Mouse (Mus musculus): ENCODE data around the gene Mgat4e.
A peak's percentile ranks its signal among the peaks of the same experiment; 100 is the strongest.

Gene Mgat4e

DNA sequence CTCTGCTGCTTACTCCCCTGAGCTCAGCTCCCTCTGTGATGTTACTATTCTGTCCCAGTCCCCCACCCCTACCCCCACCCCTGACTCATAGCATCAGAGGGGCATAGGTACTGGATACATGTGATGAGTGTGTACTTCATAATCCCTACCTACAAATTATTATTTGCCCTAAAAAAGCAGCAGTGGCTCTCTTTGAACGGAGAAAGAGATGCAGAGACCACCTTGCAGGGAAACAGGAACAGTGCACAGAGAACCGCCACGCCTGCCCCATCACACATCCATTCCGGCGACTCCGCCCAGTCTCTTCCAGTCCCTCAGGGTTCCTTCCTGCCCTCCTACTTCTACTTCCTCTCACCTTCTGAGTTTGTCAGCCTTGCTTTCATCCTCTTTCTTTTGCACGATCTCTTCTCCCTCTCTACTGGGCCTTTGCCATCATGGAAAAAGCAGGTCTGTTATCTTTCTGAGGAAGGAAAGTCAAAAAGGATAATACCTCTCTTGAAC, at the start of gene Mgat4e:
Gene Mgat4e, minus strand, starts transcription at position 51 of the 501 bp plus-strand sequence.
- DNase-seq: no peak

- DNase-seq: no peak
Measured at GRCm38 (mm10) chr1:134597339-134598054, 48.0 kb upstream of the Mgat4e start.

DNA sequence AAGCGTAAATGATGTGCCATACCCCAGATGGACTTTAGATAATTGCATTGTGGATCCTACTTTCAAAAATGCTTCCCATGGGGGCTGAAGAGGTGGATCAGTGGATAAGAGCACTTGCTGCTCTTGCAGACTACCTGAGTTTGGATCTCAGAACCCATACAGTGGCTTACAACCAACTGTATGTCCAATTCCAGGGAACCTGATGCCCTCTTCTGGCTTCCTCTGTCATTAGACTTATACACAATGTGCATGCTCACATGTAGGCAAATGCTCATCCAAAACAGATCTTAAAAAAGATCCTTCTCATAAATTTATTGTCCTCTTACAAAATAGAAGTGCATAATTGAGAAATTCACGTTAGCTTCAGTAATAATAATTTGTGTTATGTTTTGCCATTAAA, 42.3 kb upstream of the Mgat4e start:
- no peak for DNase-seq

DNA sequence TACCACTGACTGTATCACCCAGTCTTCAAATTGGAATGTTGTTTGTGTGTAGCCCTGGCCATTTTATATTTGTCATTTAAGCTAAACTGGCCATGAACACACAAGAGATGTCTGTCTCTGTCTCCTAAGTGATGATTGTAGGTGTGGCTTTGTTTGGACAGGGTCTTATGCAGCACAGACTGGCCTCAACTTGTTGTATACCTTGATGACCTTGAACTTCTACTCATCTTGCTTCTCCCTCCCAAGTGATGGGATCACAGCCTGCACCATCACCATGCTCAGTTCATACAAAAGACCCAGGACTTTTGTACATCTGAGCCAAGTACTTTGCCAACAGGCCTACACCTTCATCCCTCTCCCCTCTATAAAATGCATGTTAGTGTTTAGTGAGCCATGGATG, 40.2 kb upstream of the Mgat4e start:
- DNase-seq: no peak

DNA sequence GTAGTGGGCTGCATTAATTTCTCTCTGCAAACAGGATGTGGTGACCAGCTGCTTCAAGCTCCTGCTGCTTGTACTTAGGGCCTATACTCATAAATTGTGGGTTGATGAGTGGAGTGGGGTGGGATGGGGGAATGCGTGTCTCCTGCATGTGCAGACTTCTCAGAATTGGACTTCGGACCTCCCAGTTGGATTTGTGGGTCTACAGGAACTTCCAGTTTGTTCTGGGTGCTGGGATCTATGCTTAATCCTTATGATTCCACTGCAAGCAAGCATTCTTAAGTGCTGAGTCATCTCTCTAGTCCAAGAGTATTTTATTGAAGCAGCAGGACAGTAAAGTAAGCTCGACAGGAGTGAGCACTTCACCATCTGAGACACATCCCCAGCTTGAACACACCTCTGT, 34.1 kb upstream of the Mgat4e start:
- no peak for DNase-seq

DNA sequence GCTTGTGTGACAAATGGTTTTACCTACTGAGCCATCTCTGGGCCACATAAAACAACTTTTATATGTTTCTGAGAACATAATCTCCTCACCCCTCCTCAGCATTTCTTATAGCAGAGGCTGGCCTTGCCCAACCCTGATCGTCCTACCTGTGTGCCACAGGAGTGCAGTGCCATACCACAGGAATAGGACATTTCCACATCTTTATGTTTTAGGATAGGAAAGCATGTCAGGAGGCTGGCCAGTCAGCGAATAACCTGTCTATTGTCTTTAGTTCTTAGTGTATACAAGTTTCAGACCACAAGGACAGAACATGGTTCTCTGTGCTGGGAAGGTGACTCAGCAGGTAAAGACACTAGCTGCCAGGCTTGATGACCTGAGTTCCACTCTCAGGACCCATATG, 31.3 kb upstream of the Mgat4e start:
- DNase-seq: no peak

GRCm38 (mm10) chr1:134577384-134578120, 28.1 kb upstream of the Mgat4e start:
- DNase-seq: no peak

- DNase-seq: no peak
Measured at GRCm38 (mm10) chr1:134573932-134574315, 24.4 kb upstream of the Mgat4e start.

- no peak for DNase-seq
Measured at GRCm38 (mm10) chr1:134573300-134573931, 23.9 kb upstream of the Mgat4e start.

DNA sequence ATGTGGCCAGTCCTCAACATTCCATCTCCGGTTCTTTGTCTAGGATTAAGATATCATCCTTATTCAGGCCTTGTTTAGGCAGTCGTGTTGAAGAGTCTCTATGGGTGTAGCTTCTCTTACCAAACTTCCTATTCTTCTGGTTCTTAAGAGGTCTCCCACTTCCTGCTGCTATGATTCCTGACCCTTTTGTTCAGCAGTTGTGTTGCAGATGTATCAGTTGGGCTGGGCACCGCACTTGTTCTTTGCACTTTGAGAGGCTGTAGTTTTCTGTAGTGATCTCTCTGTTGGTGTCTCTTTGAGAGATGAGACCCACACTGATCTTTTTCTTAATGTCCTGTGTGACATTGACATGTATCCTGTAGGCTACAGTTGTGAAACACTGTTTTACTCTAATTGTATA, 21.1 kb upstream of the Mgat4e start:
- no peak for DNase-seq

DNA sequence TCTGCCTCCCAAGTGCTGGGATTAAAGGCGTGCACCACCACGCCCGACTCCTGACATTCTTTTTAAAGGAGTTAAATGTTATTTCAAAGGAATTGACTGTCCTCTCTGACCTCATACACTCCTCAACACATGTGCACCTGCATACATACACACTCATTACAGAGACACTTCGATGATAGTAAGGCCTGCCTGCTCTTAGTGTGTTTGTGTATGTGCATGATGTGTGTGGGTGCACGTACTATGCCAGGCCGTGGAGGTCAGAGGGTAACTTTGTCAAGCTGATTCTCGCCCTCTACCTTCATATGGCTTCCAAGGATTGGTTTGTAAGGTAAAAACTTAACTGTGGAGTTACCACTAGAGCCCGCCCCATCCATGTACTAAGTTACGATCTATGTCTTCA, 20.7 kb upstream of the Mgat4e start:
- no peak for DNase-seq

DNA sequence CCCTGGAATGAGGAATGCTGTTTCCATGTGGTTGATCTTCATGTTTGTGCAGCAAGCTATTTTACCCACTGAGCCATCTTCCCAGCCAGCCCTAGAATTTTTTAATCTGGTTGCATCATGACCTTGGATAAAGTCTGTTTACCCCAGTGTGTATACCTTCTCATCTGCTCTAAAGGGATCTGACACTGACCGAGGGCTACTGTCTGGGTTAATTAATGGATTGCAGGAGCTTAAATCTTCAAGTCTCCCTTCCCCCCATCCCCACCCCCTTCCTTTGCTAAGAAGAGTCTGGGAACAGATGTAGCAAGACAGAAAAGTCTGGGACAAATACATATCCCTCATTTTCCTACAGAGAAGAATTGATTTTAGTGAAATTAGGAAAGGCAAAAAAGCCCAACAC, 18.0 kb upstream of the Mgat4e start:
- no peak for DNase-seq

DNA sequence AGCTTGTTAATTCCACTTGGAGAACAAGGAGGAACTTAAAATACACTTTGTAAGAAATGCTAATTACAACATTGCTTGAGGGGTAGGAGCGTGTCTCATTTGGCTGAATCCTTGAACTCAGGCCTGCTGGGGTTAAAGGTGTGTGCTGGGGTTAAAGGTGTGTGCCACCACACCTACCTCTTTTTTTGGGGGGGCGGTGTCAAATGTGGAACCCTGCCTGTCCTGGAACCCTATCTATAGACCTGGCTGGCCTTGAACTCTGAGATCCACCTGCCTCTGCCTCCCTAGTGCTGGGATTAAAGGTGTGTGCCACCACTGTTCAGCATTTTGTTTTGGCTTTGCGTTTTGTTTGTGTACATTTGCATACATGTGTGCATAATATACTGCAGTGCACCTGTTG, 14.2 kb upstream of the Mgat4e start:
- DNase-seq: no peak

DNA sequence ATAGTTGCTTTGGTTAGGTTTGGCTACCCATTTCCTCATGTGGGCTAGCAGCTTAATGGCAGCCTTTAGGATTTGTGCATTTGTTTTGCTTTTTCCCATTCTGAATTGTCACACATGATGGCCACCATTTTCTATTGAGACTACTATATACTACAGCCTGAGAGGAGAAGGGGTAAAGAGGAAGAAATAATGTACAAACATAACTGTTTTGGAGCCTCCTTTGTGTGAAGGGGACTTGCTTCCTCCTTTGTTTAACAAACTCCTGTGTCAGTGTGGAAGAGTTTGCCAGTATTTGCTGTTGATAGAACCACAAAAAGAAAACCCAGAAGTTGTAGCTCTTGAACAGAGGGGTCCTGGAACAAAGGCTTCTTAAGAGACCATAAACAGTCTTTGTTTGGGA, 13.0 kb upstream of the Mgat4e start:
- DNase-seq: no peak

DNA sequence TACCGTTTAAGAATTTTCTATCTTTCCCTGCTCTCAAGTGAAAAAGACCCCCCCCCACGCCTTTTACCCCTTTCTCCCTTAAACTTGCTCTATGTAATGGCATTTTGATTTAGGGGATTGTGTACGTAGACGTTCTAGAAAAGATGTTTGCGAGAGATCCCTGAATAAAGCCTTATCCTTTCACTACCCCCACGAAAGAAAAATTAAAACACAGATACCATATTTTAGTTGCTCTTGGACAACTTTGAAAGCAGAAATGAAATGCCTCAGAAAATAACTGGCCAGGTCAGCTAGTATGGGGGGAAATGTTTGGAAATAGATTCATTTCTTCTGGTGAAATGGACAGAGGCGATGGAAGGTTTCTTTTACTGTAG, 12.3 kb upstream of the Mgat4e start:
- no peak for DNase-seq

GRCm38 (mm10) chr1:134560801-134561769, 11.6 kb upstream of the Mgat4e start:
- peak; percentile 48 for DNase-seq

GRCm38 (mm10) chr1:134560396-134560795, 10.9 kb upstream of the Mgat4e start:
- peak; percentile 32 for DNase-seq

GRCm38 (mm10) chr1:134559976-134560375, 10.5 kb upstream of the Mgat4e start, which contains the start of gene Kdm5b:
TSS of gene Kdm5b (plus strand) at chr1:134560171.
- DNase-seq: peak; percentile 83

DNA sequence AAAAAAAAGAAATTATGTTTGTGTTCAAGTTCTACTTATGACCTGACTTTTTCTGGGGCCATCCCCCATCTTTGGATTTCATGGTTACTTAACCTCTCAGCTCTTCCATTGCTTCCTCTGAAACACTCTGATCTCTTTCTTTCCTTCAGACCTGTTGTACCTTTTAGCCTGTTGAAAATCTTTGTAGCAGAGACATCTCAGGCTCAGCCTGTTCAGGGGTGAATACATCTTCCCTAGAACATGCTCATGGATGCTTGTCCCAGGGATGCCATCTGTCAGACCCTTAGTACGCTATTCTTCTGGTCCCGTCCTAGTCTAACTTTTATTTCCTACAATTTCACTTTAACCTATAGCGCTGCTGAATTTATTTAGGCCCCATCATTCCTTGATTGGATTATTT, 9.7 kb upstream of the Mgat4e start:
- DNase-seq: no peak

DNA sequence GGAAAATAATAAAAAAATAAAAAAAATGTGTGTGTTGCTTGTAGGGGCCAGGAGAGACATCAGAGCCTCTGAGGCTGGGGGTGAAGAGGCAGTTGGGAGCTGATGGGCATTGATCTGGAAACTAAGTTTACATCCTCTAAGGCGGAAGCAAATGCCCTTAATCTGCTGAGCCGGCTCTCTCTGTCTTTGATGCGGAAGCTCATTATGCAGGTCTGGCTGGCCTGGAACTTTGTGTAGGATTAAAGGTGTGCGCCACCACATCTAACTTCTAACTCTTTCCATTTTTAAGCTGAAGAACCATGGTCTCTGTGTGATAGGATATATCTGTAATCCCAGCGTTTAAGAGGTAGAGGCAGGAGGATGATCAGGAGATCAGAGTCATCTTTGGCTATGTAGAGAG, 9.0 kb upstream of the Mgat4e start:
- no peak for DNase-seq

GRCm38 (mm10) chr1:134556671-134557218, 7.3 kb upstream of the Mgat4e start:
- peak; percentile 94 for DNase-seq

All from right cerebral cortex, postnatal 14 days (tissue).